Mouse (Mus musculus): ENCODE data around the gene Strn.

DNA sequence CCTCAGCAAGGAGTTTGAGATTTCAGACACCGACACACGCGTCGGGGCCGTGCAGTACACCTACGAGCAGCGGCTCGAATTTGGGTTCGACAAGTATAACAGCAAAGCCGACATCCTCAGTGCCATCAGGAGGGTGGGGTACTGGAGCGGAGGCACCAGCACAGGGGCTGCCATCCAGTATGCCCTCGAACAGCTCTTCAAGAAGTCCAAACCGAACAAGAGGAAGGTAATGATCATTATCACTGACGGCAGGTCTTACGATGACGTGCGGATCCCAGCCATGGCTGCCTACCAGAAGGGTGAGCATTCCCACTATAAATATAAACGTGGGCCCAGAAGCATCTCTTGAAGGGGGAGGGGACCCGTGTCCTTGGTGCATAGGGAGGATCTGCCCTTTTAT is 112.1 kb downstream of the Strn start:
- TF ChIP-seq CTCF (IDR thresholded peaks at IDR 0.05; ENCODE audit: extremely low read depth, insufficient read length, insufficient replicate concordance, low read depth, low read length), result no peak
- no peak for TF ChIP-seq POLR2A (IDR thresholded peaks at IDR 0.05; ENCODE audit: low read depth, low read length)
